Mouse (Mus musculus): ENCODE measurements around the gene Nin.

Nin gene

GRCm38 (mm10) chr12:70018153-70018552, 95.4 kb downstream of the Nin start:
- no peak for DNase-seq (ENCODE audit: extremely low read depth, low read depth, low spot score)

- no peak for DNase-seq (ENCODE audit: extremely low read depth, low read depth, low spot score)
These were observed 97.6 kb downstream of the Nin start for GRCm38 (mm10) chr12:70015936-70016335.

DNA sequence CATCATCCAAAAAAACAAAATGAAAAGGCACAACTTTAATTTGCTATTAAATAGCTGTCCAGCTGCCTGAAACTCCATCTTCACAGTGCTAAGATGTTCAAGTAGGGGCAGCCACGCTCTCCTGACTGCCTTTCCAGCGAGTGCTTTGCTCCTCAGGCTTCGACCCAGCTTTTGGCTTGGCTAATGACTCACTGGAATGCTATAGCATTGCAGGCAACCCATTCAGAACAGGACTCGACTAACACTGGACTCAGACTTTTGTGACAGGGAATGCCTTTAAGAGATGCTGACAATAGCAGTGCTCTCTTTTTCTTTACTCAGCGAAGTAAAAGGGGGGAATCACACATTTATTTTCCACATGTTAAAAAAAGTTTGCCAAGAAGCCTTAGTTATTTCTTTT, 101.8 kb downstream of the Nin start:
- no peak for DNase-seq (ENCODE audit: extremely low read depth, low read depth, low spot score)

DNA sequence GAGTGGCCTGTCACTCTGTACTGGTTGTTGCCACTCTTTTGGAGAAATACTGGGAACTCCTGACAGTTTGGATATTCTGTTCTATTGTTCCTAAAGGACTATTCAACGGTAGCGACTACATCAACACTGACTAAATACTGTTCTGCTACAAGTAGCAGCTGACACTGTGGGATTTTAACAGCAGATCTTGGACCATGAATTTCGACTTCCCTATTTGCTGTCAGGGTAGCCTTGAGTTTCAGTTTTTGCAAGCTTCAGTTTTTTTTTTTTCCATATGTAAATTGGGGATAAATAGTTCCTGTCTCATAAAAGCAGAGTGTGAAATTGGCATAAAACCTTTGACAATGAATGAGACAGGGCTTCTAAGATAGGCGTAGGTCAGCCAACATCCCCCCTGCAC, 103.2 kb downstream of the Nin start:
- no peak for DNase-seq (ENCODE audit: extremely low read depth, low read depth, low spot score)

- no peak for DNase-seq (ENCODE audit: extremely low read depth, low read depth, low spot score)
These were observed 108.4 kb downstream of the Nin start for GRCm38 (mm10) chr12:70005103-70005502.

DNA sequence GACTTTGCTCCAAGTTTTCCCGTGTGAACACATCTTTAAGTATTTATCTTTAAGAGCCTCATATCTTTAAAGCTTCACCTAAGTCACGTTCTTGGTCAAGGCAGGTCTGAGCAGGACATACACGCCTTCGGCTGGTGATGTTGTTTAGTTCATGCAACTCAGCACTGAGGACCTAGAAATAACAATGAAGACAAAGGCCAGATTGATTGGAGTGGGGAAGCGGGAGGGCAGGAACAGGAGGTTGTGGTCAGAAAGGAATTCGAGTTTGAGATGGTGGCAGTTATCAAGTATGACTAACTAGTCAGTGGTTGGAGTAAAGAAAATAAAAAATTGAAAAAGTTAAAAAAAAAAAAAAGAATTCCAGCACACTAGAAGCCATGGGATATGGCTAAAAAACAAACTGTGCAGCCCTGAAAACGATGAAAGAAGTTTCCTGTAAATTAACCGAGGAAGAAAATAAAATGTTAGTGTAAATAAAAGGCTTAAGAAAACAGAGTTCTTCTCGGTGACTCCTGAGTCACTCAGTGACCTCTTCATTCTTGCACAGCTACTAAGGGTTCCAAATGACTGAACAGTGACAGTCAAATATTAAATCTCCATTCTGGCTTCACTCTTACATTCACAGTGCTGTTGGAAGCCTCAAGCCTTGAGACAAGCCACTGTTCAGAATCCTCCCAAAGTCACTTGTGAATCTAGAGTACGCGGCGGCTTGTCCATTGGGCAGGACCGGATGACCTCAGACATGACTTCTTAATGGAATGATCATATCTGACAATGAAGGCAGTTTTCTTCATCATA, 115.1 kb downstream of the Nin start:
- DNase-seq (ENCODE audit: extremely low read depth, low read depth, low spot score): no peak

GRCm38 (mm10) chr12:69995382-69995781, 118.1 kb downstream of the Nin start:
- DNase-seq (ENCODE audit: extremely low read depth, low read depth, low spot score): no peak

GRCm38 (mm10) chr12:69986786-69987497, 126.6 kb downstream of the Nin start, which contains the start of gene Sav1:
Sav1 (minus strand) TSS chr12:69987002.
- DNase-seq (ENCODE audit: extremely low read depth, low read depth, low spot score): no peak

DNA sequence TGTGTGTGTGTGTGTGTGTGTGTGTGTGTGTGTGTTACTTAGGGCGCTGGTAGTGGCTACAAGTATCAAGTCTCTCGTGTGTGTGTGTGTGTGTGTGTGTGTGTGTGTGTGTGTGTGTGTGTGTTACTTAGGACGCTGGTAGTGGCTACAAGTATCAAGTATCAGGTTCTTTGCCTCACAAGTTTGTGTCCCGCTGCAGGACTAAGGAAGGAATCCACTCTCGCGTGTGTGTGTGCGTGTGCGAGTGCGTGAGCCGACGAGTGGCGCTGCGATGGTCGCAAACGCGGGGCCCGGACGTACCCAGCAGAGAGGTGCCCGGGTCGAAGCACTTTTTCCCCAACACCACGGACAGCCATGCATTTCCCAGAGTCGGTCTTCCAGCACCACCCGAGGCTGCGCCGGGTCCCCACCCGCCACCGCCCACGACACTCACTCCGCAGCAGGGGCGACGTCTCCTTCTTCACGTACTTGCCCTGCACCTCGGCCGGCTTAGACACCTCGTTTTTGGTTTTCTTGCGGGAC, 127.2 kb downstream of the Nin start:
- no peak for DNase-seq (ENCODE audit: extremely low read depth, low read depth, low spot score)

GRCm38 (mm10) chr12:69985546-69985945, 128.0 kb downstream of the Nin start:
- DNase-seq (ENCODE audit: extremely low read depth, low read depth, low spot score): no peak

DNA sequence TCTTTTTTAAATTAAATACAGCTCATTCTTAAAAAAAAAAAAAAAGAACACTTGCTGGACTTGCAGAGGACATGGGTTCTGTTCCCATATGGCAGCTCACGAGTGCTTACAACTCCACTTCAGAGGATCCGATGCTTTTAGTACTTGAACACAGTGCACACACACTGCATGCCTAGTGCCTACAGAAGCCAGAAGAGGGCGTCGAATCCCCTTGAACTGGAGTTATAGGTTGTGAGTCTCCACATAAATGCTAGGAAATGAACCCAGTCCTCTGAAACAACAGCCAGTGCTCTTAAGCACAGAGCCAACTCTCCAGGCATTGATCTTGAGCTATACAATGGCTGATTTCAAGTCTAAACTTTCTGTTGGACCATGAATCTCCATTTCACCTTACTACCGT, 130.6 kb downstream of the Nin start:
- DNase-seq (ENCODE audit: extremely low read depth, low read depth, low spot score): no peak

GRCm38 (mm10) chr12:69977376-69977998, 136.0 kb downstream of the Nin start:
- DNase-seq (ENCODE audit: extremely low read depth, low read depth, low spot score): no peak

DNA sequence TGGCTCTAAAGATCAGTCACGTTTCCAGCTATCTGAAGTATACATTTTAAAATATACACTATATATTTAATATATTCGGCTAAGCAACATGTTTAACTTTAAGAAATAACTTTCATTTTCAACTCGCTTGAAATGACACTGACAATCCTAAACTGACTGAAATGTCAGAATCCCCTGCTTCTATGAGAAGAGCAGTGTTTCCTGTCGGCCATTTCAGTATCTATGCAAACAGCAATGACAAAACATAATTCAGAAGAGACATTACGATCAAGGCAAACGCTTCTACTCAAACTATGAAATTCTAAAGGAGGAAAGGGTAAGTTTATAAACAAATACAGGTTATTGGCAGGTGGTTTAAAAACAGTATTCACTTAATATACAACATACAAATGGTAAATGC, 136.8 kb downstream of the Nin start:
- no peak for DNase-seq (ENCODE audit: extremely low read depth, low read depth, low spot score)

DNA sequence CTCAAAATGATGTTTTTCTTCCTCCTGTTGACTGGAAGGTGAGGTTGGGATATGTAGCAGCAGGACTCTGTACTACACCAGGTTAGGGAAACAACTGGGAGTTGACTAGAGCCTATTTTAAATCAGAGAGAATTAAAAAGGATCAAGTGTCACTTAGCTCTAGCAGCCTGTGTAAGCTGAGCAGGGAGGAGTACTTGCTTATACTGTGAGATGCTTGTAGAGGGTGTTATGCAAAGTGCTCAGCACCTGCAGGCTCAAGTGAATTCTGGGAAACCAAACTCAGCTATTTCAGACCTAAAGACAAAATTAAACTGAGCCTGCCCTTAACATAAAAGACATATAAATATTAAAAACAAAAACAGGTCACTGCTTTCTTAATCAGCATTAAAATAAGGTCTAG, 139.9 kb downstream of the Nin start:
- DNase-seq (ENCODE audit: extremely low read depth, low read depth, low spot score): no peak

DNA sequence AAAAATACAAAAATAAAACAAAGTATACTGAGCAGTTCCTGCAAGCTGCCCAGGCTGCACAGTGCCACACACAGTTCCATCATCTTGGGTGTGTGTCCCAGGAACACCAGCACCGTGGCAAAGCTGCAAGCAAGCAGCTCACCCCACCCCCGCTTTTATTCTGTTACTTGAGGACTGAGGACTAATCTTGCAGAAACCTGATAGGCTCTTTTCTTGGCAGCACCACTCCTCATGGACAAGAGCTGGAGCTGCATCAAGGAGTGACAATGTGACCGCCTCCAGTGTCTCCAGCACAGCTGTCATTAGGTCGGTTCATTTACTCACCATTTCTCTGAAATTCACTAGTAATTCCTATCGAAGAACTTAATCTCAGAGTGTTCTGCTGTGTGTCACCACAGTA, 145.4 kb downstream of the Nin start:
- no peak for DNase-seq (ENCODE audit: extremely low read depth, low read depth, low spot score)

- DNase-seq (ENCODE audit: extremely low read depth, low read depth, low spot score): no peak
These were observed 146.4 kb downstream of the Nin start for GRCm38 (mm10) chr12:69967112-69967511.

DNA sequence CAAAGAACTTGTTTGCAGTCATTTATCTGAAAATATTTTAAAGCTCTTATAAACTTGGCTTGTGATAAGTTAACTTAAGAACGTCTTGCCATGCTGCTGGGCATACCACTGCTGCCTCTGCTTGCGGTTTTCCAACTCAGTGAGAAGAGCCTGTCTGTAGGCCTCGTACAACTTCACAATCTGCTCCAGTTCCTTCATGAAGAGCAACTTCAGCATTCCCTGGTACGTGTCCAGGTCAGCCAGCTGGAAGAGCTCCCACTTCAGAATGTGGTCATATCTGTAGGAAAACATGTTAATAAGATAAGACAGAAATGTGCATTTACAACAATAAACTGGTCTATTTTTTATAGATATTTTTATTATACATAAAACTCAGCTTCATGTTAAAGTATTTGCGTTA, 147.4 kb downstream of the Nin start:
- no peak for DNase-seq (ENCODE audit: extremely low read depth, low read depth, low spot score)

DNA sequence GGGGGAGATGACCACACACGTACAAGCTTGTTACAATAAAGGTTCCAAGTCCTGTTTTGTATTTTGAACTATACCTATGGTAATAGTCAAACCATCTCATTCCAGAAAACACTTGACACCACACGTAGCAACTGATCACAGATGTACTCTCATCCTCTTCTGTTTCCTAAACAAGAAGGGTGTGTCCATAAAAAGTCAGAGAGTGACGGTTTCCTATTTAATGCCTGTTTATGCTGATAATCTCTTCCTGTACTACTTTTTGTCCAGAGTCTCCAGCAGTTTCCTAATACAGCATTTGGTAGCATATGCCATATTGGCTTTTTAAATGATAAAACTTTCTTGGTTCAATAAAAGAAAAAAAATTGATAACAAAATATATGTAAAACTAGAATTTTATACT, 147.9 kb downstream of the Nin start:
- no peak for DNase-seq (ENCODE audit: extremely low read depth, low read depth, low spot score)

DNA sequence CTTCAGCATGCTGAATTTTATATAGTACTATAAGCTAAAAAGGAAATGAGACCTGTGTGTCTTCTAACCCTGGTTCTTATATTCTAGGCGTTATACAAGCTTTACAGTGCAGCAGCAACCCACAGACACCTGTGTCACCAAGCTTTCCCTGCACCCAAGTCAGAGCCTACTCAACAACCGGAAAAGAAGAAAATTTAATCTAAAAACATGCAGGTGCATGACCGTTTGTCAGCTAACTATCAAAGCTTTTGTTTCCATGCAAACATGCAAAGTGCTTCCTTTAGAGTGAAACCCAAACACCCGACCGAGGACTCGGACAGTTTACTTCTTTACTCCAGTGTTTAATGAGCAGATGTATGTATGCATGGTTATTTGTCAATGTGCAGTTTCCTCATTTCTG, 150.4 kb downstream of the Nin start:
- DNase-seq (ENCODE audit: extremely low read depth, low read depth, low spot score): no peak

- DNase-seq (ENCODE audit: extremely low read depth, low read depth, low spot score): no peak
These were observed 151.0 kb downstream of the Nin start for GRCm38 (mm10) chr12:69962468-69962867.
